In genomic region chr5:124432398-124433012, GRCm38 (mm10) we compare ENCODE assay signal across 8 mouse cellular contexts. TPM values are rescaled to one million over a fixed set of nuclear protein-coding genes. Genes with fewer than 3 reads are reported as not detected.
DNase-seq lines count a peak whose midpoint lies in the region; ATAC-seq and TF ChIP-seq lines count a peak whose summit lies in the region.

No protein-coding gene starts in this region.

- H3K79me2 ChIP-seq in C2C12 (ENCODE audit: control insufficient read depth, insufficient read depth) = no peaks in the 10 kb centered on the region

- peak; percentile 33 for TF ChIP-seq CTCF in C2C12 (IDR thresholded peaks at IDR 0.05; ENCODE audit: control insufficient read depth, insufficient read depth, insufficient read length)

- no peaks in the 10 kb centered on the region for H3K27me3 ChIP-seq in C2C12 (ENCODE audit: control insufficient read depth, insufficient read depth, insufficient read length)
- no peaks in the 10 kb centered on the region for H3K27me3 ChIP-seq in embryonic facial prominence, embryonic 11.5 days (ENCODE audit: control insufficient read depth, insufficient read depth, low read length)
- H3K27me3 ChIP-seq in liver, embryonic 13.5 days = no peaks in the 10 kb centered on the region

- ATAC-seq in embryonic facial prominence, embryonic 11.5 days (replicated peaks; ENCODE audit: insufficient number of reproducible peaks, low FRiP score, low TSS enrichment, low read depth) = no peak
- ATAC-seq in liver, embryonic 13.5 days (ENCODE audit: low read depth) = peak; percentile 64

- H3K4me2 ChIP-seq in embryonic facial prominence, embryonic 11.5 days (ENCODE audit: low read depth, low read length) = no peak overlapping the region
- H3K4me2 ChIP-seq in liver, embryonic 13.5 days = no peak overlapping the region

- H3K9me3 ChIP-seq in embryonic facial prominence, embryonic 11.5 days (replicated peaks; ENCODE audit: control insufficient read depth, low read length) = no peaks in the 10 kb centered on the region
- no peaks in the 10 kb centered on the region for H3K9me3 ChIP-seq in liver, embryonic 13.5 days (replicated peaks)

- no peak overlapping the region for H3K4me3 ChIP-seq in C2C12 (ENCODE audit: insufficient read depth, poor library complexity, severe bottlenecking)
- no peak overlapping the region for H3K4me3 ChIP-seq in embryonic facial prominence, embryonic 11.5 days (ENCODE audit: low read depth, low read length)
- no peak overlapping the region for H3K4me3 ChIP-seq in liver, embryonic 13.5 days (replicated peaks)

- DNase-seq in T-cell, adult 2 months (ENCODE audit: low spot score) = peak; percentile 72
- peak; percentile 73 for DNase-seq in embryonic facial prominence, embryonic 11.5 days (ENCODE audit: low spot score)
- peak; percentile 64 to 74 for DNase-seq in heart, postnatal 14 days
- peak; percentile 82 for DNase-seq in kidney, postnatal 14 days
- DNase-seq in liver, embryonic 13.5 days = no peak
- DNase-seq in naive thymus-derived CD4-positive, alpha-beta T cell, adult 2 months (ENCODE audit: low read depth) = peak; percentile 87
- peak; percentile 62 to 74 for DNase-seq in thymus, postnatal 10 days (ENCODE audit: low spot score in 2 of 2)

- intact Hi-C loops in heart, postnatal 14 days (cut with DNase I) = loop anchor here (2.0 to 10.0 kb wide), 2 partner anchors 106 to 432 kb away; partner anchors contain the start of genes Ccdc92 and Zfp664

- H3K36me3 ChIP-seq in C2C12 (ENCODE audit: control insufficient read depth, insufficient read depth) = no peaks in the 10 kb centered on the region
- H3K36me3 ChIP-seq in embryonic facial prominence, embryonic 11.5 days (replicated peaks; ENCODE audit: control insufficient read depth, insufficient read depth, low read depth, low read length) = no peaks in the 10 kb centered on the region
- no peaks in the 10 kb centered on the region for H3K36me3 ChIP-seq in liver, embryonic 13.5 days

- no peak overlapping the region for H3K27ac ChIP-seq in embryonic facial prominence, embryonic 11.5 days (replicated peaks; ENCODE audit: low read depth, low read length)
- no peak overlapping the region for H3K27ac ChIP-seq in liver, embryonic 13.5 days

- no peaks in the 10 kb centered on the region for H3K4me1 ChIP-seq in embryonic facial prominence, embryonic 11.5 days (ENCODE audit: control insufficient read depth, insufficient read depth, low read length)
- H3K4me1 ChIP-seq in liver, embryonic 13.5 days (replicated peaks) = no peaks in the 10 kb centered on the region; the same call in 1 of the 2 replicates

- no peak overlapping the region for H3K9ac ChIP-seq in embryonic facial prominence, embryonic 11.5 days (replicated peaks; ENCODE audit: low read length)
- no peak overlapping the region for H3K9ac ChIP-seq in liver, embryonic 13.5 days

- no peak overlapping the region for H3ac ChIP-seq in C2C12 (ENCODE audit: control insufficient read depth, insufficient read length, low read depth)

- H3K79me3 ChIP-seq in C2C12 (ENCODE audit: low read depth) = no peaks in the 10 kb centered on the region

TF ChIP-seq in C2C12, 6 proteins besides CTCF, POLR2A, EP300 and RAD21:
- TF ChIP-seq CEBPB (IDR thresholded peaks at IDR 0.05; ENCODE audit: low read depth) (no peak), MYOD1 (IDR thresholded peaks at IDR 0.05; ENCODE audit: control insufficient read depth, insufficient read length, low read depth) (no peak), MAX (IDR thresholded peaks at IDR 0.05) (no peak), FOSL1 (IDR thresholded peaks at IDR 0.05; ENCODE audit: insufficient read depth, low read length, poor library complexity, severe bottlenecking) (no peak), MYOG (IDR thresholded peaks at IDR 0.05; ENCODE audit: control insufficient read depth, extremely low read depth, insufficient read length) (no peak), USF1 (IDR thresholded peaks at IDR 0.05; ENCODE audit: low read depth) (no peak)

RNA-seq across cellular contexts. Expression of gene Sbno1, which starts 6.7 kb away (rescaled TPM):
- 13.0 TPM for polyA plus RNA-seq in C2C12 (2012; fragmentation: generic; extraction: Trizol)
- polyA plus RNA-seq in embryonic facial prominence, embryonic 11.5 days (2014; fragmentation: Nextera tagmentation; extraction: Ambion mirVana) = 74.5 and 75.1 TPM in 2 replicates
- total RNA-seq in heart, postnatal 14 days (2021) = 10 to 100 TPM; 66.7 to 70.9 TPM
- polyA plus RNA-seq in liver, embryonic 13.5 days (2015; fragmentation: Nextera tagmentation; extraction: Ambion mirVana) = 50.7 and 64.9 TPM in 2 replicates

RNA-seq across cellular contexts. Expression of gene Kmt5a, which starts 7.2 kb away (rescaled TPM):
- 91.5 TPM for polyA plus RNA-seq in C2C12 (2012; fragmentation: generic; extraction: Trizol)
- polyA plus RNA-seq in embryonic facial prominence, embryonic 11.5 days (2014; fragmentation: Nextera tagmentation; extraction: Ambion mirVana) = 75.3 and 102 TPM in 2 replicates
- total RNA-seq in heart, postnatal 14 days (2021) = 100 to 1,000 TPM; 161 to 185 TPM
- 45.4 and 58.4 TPM in 2 replicates for polyA plus RNA-seq in liver, embryonic 13.5 days (2015; fragmentation: Nextera tagmentation; extraction: Ambion mirVana)

RNA-seq across cellular contexts. Expression of gene Rilpl2, which starts 45.7 kb away (rescaled TPM):
- 22.8 TPM for polyA plus RNA-seq in C2C12 (2012; fragmentation: generic; extraction: Trizol)
- 28.0 and 28.2 TPM in 2 replicates for polyA plus RNA-seq in embryonic facial prominence, embryonic 11.5 days (2014; fragmentation: Nextera tagmentation; extraction: Ambion mirVana)
- 1 to 10 TPM; 8.8 to 9.5 TPM for total RNA-seq in heart, postnatal 14 days (2021)
- polyA plus RNA-seq in liver, embryonic 13.5 days (2015; fragmentation: Nextera tagmentation; extraction: Ambion mirVana) = 9.9 and 10.3 TPM in 2 replicates

RNA-seq across cellular contexts. Expression of gene Snrnp35, which starts 50.4 kb away (rescaled TPM):
- 23.8 TPM for polyA plus RNA-seq in C2C12 (2012; fragmentation: generic; extraction: Trizol)
- 12.3 and 13.9 TPM in 2 replicates for polyA plus RNA-seq in embryonic facial prominence, embryonic 11.5 days (2014; fragmentation: Nextera tagmentation; extraction: Ambion mirVana)
- total RNA-seq in heart, postnatal 14 days (2021) = 10 to 100 TPM in 1 of 2 experiments, 1 to 10 TPM in 1; 9.6 to 13.1 TPM
- 14.6 and 15.0 TPM in 2 replicates for polyA plus RNA-seq in liver, embryonic 13.5 days (2015; fragmentation: Nextera tagmentation; extraction: Ambion mirVana)
